Mouse (Mus musculus): ENCODE data around the gene Gm20388.

Gene Gm20388

GRCm38 (mm10) chr8:123635671-123636070, 3725.0 kb downstream of the Gm20388 start:
- DNase-seq, result no peak

- DNase-seq, result peak; percentile 37
Observed at GRCm38 (mm10) chr8:123643330-123644051, 3732.8 kb downstream of the Gm20388 start.

- no peak for DNase-seq
Observed at GRCm38 (mm10) chr8:123645229-123645628, 3734.6 kb downstream of the Gm20388 start.

- no peak for DNase-seq
Observed at GRCm38 (mm10) chr8:123648245-123649170, 3737.9 kb downstream of the Gm20388 start.

- no peak for DNase-seq
Observed at GRCm38 (mm10) chr8:123649483-123649882, 3738.8 kb downstream of the Gm20388 start.

- DNase-seq, result no peak
Observed at GRCm38 (mm10) chr8:123651390-123652098, 3740.9 kb downstream of the Gm20388 start.

GRCm38 (mm10) chr8:123652641-123653040, 3742.0 kb downstream of the Gm20388 start:
- no peak for DNase-seq

- peak; percentile 88 for DNase-seq
Observed at GRCm38 (mm10) chr8:123653308-123653993, 3742.8 kb downstream of the Gm20388 start, which contains the start of gene Rhou. TSS of gene Rhou (plus strand) at chr8:123653929.

- DNase-seq, result peak; percentile 35
Observed at GRCm38 (mm10) chr8:123653994-123654569, 3743.4 kb downstream of the Gm20388 start.

GRCm38 (mm10) chr8:123654763-123655162, 3744.1 kb downstream of the Gm20388 start:
- DNase-seq, result no peak

GRCm38 (mm10) chr8:123655351-123655779, 3744.7 kb downstream of the Gm20388 start:
- DNase-seq, result no peak

GRCm38 (mm10) chr8:123657826-123658225, 3747.2 kb downstream of the Gm20388 start:
- DNase-seq, result no peak

GRCm38 (mm10) chr8:123659469-123660057, 3748.9 kb downstream of the Gm20388 start:
- no peak for DNase-seq

- DNase-seq, result peak; percentile 23
Observed at GRCm38 (mm10) chr8:123661515-123661914, 3750.9 kb downstream of the Gm20388 start.

- DNase-seq, result no peak
Observed at GRCm38 (mm10) chr8:123665580-123665979, 3754.9 kb downstream of the Gm20388 start.

- DNase-seq, result peak; percentile 26
Observed at GRCm38 (mm10) chr8:123666832-123667231, 3756.2 kb downstream of the Gm20388 start.

- DNase-seq, result no peak
Observed at GRCm38 (mm10) chr8:123668681-123669080, 3758.0 kb downstream of the Gm20388 start.

- no peak for DNase-seq
Observed at GRCm38 (mm10) chr8:123670766-123671165, 3760.1 kb downstream of the Gm20388 start.

GRCm38 (mm10) chr8:123671454-123671853, 3760.8 kb downstream of the Gm20388 start:
- no peak for DNase-seq

- DNase-seq, result no peak
Observed at GRCm38 (mm10) chr8:123672648-123673047, 3762.0 kb downstream of the Gm20388 start.

- DNase-seq, result no peak
Observed at GRCm38 (mm10) chr8:123675611-123676010, 3765.0 kb downstream of the Gm20388 start.

- DNase-seq, result no peak
Observed at GRCm38 (mm10) chr8:123678390-123678789, 3767.7 kb downstream of the Gm20388 start.

All from liver (tissue).